Mouse (Mus musculus) urinary bladder, postnatal 14 days (tissue): ENCODE results near the gene Pi4kb.

ENCODE experiments used
- DNase-seq: peaks from one replicate; pipeline ENCODE4 v3.0.0; 2021; ENCODE audit warnings: low spot score

Gene Pi4kb

GRCm38 (mm10) chr3:95056275-95056674 lies 81.7 kb downstream of the Pi4kb start:
- DNase-seq: no peak
